ENCODE assay signal across 8 mouse cellular contexts in the genomic region with DNA sequence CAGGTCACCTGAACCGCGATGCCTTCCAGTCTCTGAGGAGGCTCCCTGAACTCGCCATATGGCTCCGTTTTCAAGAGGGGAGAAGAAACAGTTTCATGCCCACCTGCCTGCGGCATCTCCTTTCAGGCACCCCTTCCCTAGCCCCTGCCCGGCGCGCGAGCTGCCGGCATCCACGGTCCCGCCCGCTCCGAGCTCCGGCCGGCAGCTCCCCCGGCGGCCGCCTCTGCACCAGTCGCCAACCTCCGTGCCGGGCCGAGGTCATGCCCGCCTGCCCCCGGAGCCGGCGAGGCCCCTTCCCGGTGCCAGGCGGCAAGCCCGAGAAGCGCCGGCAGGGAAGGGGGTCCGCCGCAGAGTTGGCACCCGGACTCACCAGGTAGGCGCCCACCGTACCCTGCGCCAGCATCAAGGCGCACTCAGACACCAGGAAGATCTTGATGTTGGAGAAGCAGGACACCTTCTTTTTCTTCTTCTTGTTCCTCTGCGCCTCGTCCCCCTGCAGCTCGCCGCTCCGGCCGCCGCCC. TPM values are rescaled to one million over a fixed set of nuclear protein-coding genes. Genes with fewer than 3 reads are reported as not detected.
DNase-seq lines count a peak whose midpoint lies in the region; ATAC-seq lines count a peak whose summit lies in the region.

No protein-coding gene starts in this region.

- H3K36me3 ChIP-seq in hindbrain, embryonic 10.5 days = no peaks in the 10 kb centered on the region

- H3K4me3 ChIP-seq in hindbrain, embryonic 10.5 days = peak overlapping the region; percentile 80

- peaks cover 38% of the 10 kb centered on the region for H3K27me3 ChIP-seq in hindbrain, embryonic 10.5 days (ENCODE audit: insufficient read depth, poor library complexity, severe bottlenecking)

- whole genome bisulfite sequencing in hindbrain, embryonic 10.5 days = under 1% methylated on average over 46 of the region's 46 CpGs

- H3K27ac ChIP-seq in hindbrain, embryonic 10.5 days = peak overlapping the region; percentile 93

- H3K4me1 ChIP-seq in hindbrain, embryonic 10.5 days (replicated peaks) = peaks cover 58% of the 10 kb centered on the region

- peak; percentile 62 for DNase-seq in NIH3T3 (ENCODE audit: low read depth)
- peak; percentile 75 for DNase-seq in cerebellum, adult 11-12 months
- peak; percentile 18 for DNase-seq in forelimb bud, embryonic 11.5 days (ENCODE audit: low read depth, low spot score)
- peak; percentile 64 for DNase-seq in hindbrain, embryonic 10.5 days (ENCODE audit: low spot score)
- DNase-seq in layer of hippocampus, postnatal 10 days (ENCODE audit: low spot score in 2 of 2) = peak; percentile 60 to 62
- DNase-seq in lung, postnatal 14 days = peak; percentile 66
- peak; percentile 69 for DNase-seq in retina, postnatal 1 day

- no peaks in the 10 kb centered on the region for H3K9me3 ChIP-seq in hindbrain, embryonic 10.5 days

- no peak for ATAC-seq in megakaryocyte-erythroid progenitor cell, adult 5-6 weeks (replicated peaks; ENCODE audit: low FRiP score, low TSS enrichment, poor library complexity, severe bottlenecking)

RNA-seq across cellular contexts. Expression of gene Slco3a1, which starts 0.5 kb away (rescaled TPM):
- 8.7 and 10.1 TPM in 2 replicates for polyA plus RNA-seq in hindbrain, embryonic 10.5 days (2016; fragmentation: Nextera tagmentation; extraction: Ambion mirVana)
- total RNA-seq in layer of hippocampus, postnatal 10 days (2021) = 10 to 100 TPM; 65.6 to 66.6 TPM
- total RNA-seq in megakaryocyte-erythroid progenitor cell, adult 5-6 weeks (2014; fragmentation: Nextera tagmentation) = 2.5 and 3.3 TPM in 2 replicates
- total RNA-seq in megakaryocyte-erythroid progenitor cell, adult 5-6 weeks (2017) = 2.5 and 4.3 TPM in 2 replicates

Comparison
In these comparisons a context has a peak if more than half of its experiments do, and no peak if none do; other contexts are left out.
1. DNase-seq: peak in every context shown above with its lines; median percentile 75 in cerebellum, adult 11-12 months; 69 in retina, postnatal 1 day; 66 in lung, postnatal 14 days; 64 in hindbrain, embryonic 10.5 days; 62 in NIH3T3; 61 in layer of hippocampus, postnatal 10 days; 18 in forelimb bud, embryonic 11.5 days.
2. RNA of gene Slco3a1, which starts 0.5 kb away (total RNA-seq): 65.6 to 66.6 TPM in layer of hippocampus, postnatal 10 days; 2.5 to 4.3 TPM in megakaryocyte-erythroid progenitor cell, adult 5-6 weeks; every median in the first group is over 10 times any median in the second.